Mouse (Mus musculus) adrenal gland, postnatal 0 days (tissue): Measurements from ENCODE around the gene Olfr459. TPM values are rescaled to one million over a fixed set of nuclear protein-coding genes. Genes with fewer than 3 reads are reported as not detected.

Source experiments
- polyA plus RNA-seq: library from polyadenylated mRNA; unstranded; fragments of >200 nt; fragmentation: Nextera tagmentation; extraction: Ambion mirVana; gene quantifications from 2 replicates; pipeline ENCODE4 v1.2.1, GENCODE M21; 2015

Gene Olfr459
- polyA plus RNA-seq = not detected in 2 replicates

DNA sequence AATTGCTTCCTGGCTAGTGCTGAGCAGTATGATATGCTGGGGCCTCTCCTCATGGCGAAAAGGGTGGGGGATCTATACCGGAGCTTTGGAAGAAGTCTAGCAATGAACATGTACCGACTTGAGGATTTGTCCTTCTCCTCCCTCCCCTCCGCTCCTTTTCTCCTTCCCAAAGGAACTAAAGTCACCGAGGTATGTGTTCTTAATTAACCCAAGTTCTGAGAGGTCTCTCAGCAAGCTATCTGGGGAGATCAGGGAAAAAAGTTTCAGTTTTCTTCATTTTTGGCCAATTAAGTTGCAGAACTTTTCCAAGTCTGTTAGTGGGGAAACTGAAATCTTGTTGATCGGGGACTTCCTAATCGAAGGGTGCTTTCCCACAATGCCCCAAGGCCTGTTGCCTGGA lies at the start of gene Olfr459:
Olfr459 (minus strand) TSS at position 101 of the 400 bp plus-strand sequence.

Other genes starting within 250 kb of the Olfr459 start
- gene Ephb6, start 169.7 kb downstream of the Olfr459 start, polyA plus RNA-seq = 12.8 and 17.1 TPM in 2 replicates
- gene Trpv6, start 138.8 kb downstream of the Olfr459 start, polyA plus RNA-seq = 0.19 and 0.27 TPM in 2 replicates
- gene Trpv5, start 94.4 kb downstream of the Olfr459 start, polyA plus RNA-seq = 0.11 TPM in 1 of 2 replicates, not detected in the other
- not detected in 2 replicates for gene Llcfc1, start 90.7 kb downstream of the Olfr459 start, polyA plus RNA-seq
- 2.8 and 4.3 TPM in 2 replicates for gene Kel, start 70.8 kb downstream of the Olfr459 start, polyA plus RNA-seq
- gene Pip, start 72.4 kb upstream of the Olfr459 start, polyA plus RNA-seq = not detected in 2 replicates
- not detected in 2 replicates for gene Sval2, start 77.8 kb upstream of the Olfr459 start, polyA plus RNA-seq
- gene Sval1, start 176.5 kb upstream of the Olfr459 start, polyA plus RNA-seq = not detected in 2 replicates
- not detected in 2 replicates for gene Sval3, start 193.0 kb upstream of the Olfr459 start, polyA plus RNA-seq